ENCODE assay signal across 8 mouse cellular contexts in genomic region chr10:11280578-11281463, GRCm38 (mm10). TPM values are rescaled to one million over a fixed set of nuclear protein-coding genes. Genes with fewer than 3 reads are reported as not detected.
A peak's percentile ranks its signal among the peaks of the same experiment; 100 is the strongest.
DNase-seq lines count a peak whose midpoint lies in the region; ATAC-seq lines count a peak whose summit lies in the region.

Fbxo30 (plus strand) TSS chr10:11281330.

- H3K27ac ChIP-seq in heart, embryonic 12.5 days (ENCODE audit: poor library complexity, severe bottlenecking), result peak within 1 kb of the TSS; percentile 96
- H3K27ac ChIP-seq in kidney, embryonic 16.5 days (ENCODE audit: low read length), result peak within 1 kb of the TSS; percentile 99

- peak; percentile 89 for DNase-seq in CD4-positive helper T cell, adult 2 months (ENCODE audit: low read depth, low spot score)
- peak; percentile 71 for DNase-seq in brain, embryonic 18.5 days (ENCODE audit: low read depth, low spot score)
- DNase-seq in liver, result peak; percentile 95
- DNase-seq in monocyte, adult 2 months (ENCODE audit: low read depth in 1 of 2, low spot score in 2 of 2), result peak; percentile 89 to 93
- DNase-seq in spleen, postnatal 14 days (ENCODE audit: low spot score in 2 of 2), result peak; percentile 79 to 87

- H3K9me3 ChIP-seq in erythroblast, embryonic 14.5 days (ENCODE audit: control insufficient read depth, low read length), result no peaks in the 10 kb centered on the region
- H3K9me3 ChIP-seq in heart, embryonic 12.5 days (replicated peaks), result no peaks in the 10 kb centered on the region
- no peaks in the 10 kb centered on the region for H3K9me3 ChIP-seq in kidney, embryonic 16.5 days (ENCODE audit: low read length)

- peak within 1 kb of the TSS; percentile 99 for H3K4me3 ChIP-seq in erythroblast, embryonic 14.5 days (replicated peaks)
- peak within 1 kb of the TSS; percentile 85 for H3K4me3 ChIP-seq in heart, embryonic 12.5 days
- peak within 1 kb of the TSS; percentile 97 for H3K4me3 ChIP-seq in kidney, embryonic 16.5 days (ENCODE audit: low read length)

- under 1% methylated on average over 81 of the region's 93 CpGs for WGBS in heart, embryonic 12.5 days
- under 1% methylated on average over 67 of the region's 93 CpGs for WGBS in kidney, embryonic 16.5 days

- H3K9ac ChIP-seq in heart, embryonic 12.5 days, result peak within 1 kb of the TSS; percentile 97
- H3K9ac ChIP-seq in kidney, embryonic 16.5 days (replicated peaks; ENCODE audit: low read length), result peak within 1 kb of the TSS; percentile 96

- H3K4me2 ChIP-seq in heart, embryonic 12.5 days, result peak within 1 kb of the TSS; percentile 79
- H3K4me2 ChIP-seq in kidney, embryonic 16.5 days (replicated peaks; ENCODE audit: low read depth, low read length), result peak within 1 kb of the TSS; percentile 98

- H3K27me3 ChIP-seq in erythroblast, embryonic 14.5 days (ENCODE audit: control insufficient read depth), result no peaks in the 10 kb centered on the region
- no peaks in the 10 kb centered on the region for H3K27me3 ChIP-seq in heart, embryonic 12.5 days (replicated peaks)
- no peaks in the 10 kb centered on the region for H3K27me3 ChIP-seq in kidney, embryonic 16.5 days (ENCODE audit: insufficient read depth, low read length)

- H3K4me1 ChIP-seq in erythroblast, embryonic 14.5 days (ENCODE audit: control insufficient read depth), result peaks cover 28% of the 10 kb centered on the region
- H3K4me1 ChIP-seq in heart, embryonic 12.5 days (replicated peaks), result peaks cover 6% of the 10 kb centered on the region
- H3K4me1 ChIP-seq in kidney, embryonic 16.5 days (ENCODE audit: insufficient read depth, low read length), result 0 out of 2 replicates have a peak, but pooled peaks cover 3% of the 10 kb centered on the region

- H3K36me3 ChIP-seq in erythroblast, embryonic 14.5 days (ENCODE audit: control insufficient read depth), result peaks cover 16% of the 10 kb centered on the region
- no peaks in the 10 kb centered on the region; the same call in 1 of the 2 replicates for H3K36me3 ChIP-seq in heart, embryonic 12.5 days
- H3K36me3 ChIP-seq in kidney, embryonic 16.5 days (ENCODE audit: insufficient read depth, low read length), result no peaks in the 10 kb centered on the region

- peak; percentile 94 for ATAC-seq in heart, embryonic 12.5 days (ENCODE audit: insufficient number of reproducible peaks, low FRiP score)
- peak; percentile 95 for ATAC-seq in kidney, embryonic 16.5 days (ENCODE audit: low FRiP score, low TSS enrichment)

RNA-seq across cellular contexts. Expression of gene Fbxo30, which starts in this region (rescaled TPM):
- 0.81 and 1.2 TPM in 2 replicates for polyA plus RNA-seq in erythroblast, embryonic 14.5 days (2012)
- polyA plus RNA-seq in heart, embryonic 12.5 days (2016; fragmentation: Nextera tagmentation; extraction: Ambion mirVana), result 48.8 and 54.0 TPM in 2 replicates
- polyA plus RNA-seq in kidney, embryonic 16.5 days (2015; fragmentation: Nextera tagmentation; extraction: Ambion mirVana), result 32.6 and 35.4 TPM in 2 replicates

Comparison
In these comparisons a context has a peak if more than half of its experiments do, and no peak if none do; other contexts are left out.
1. Peak in every context shown above with its lines: DNase-seq, ATAC-seq, H3K4me3 ChIP-seq and H3K27ac ChIP-seq.
2. RNA of gene Fbxo30 (polyA plus RNA-seq): 48.8 to 54.0 TPM in heart, embryonic 12.5 days and 32.6 to 35.4 TPM in kidney, embryonic 16.5 days; 0.81 to 1.2 TPM in erythroblast, embryonic 14.5 days; every median in the first group is over 10 times any median in the second.